Mouse (Mus musculus) frontal cortex, postnatal 14 days (tissue): ENCODE results near the gene Efr3b.

Experiments used
- DNase-seq, 2 experiments: peaks; one replicate each; pipeline ENCODE4 v3.0.0; 2022; ENCODE audit warnings: low spot score in 2 of 2

The Efr3b gene

DNA sequence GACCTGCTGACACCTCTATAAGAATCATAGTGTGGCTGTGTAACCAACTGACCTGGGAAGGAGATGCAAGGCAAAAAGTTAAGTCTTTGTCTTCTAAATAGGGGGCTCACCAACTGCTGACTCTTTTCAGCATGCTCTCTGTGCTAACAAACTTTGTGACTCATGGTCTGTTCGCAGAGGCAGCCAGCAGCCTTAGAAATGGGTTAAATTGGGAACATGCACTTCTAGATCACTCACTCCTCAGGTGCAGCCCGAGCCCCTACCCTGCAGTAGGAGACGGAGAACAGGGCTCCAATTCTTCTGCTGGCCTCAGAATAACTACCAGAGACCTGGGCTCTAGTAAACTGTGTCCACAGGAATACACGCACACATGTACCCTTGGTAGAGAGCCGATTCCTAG is 1.2 kb downstream of the Efr3b start:
- DNase-seq: no peak

GRCm38 (mm10) chr12:4036157-4036556 is 2.6 kb downstream of the Efr3b start:
- DNase-seq: no peak

DNA sequence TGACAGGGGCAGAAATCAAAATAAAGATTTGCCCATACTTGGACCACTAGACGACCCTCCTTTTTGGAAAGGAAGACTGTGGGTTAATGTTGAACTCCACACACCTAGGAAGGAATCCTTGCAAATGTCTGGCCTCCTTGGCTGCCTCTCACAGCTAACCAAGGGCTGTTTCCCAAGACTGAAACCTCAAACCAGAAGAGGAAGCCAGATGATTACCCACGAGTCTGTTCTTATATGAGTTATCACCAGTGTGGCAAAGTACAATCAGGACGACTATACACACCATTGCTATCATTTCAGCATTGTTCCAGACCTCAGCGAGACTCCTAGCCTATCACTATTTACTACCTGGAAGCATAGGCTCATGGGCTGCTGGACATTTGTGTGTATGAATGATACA is 9.7 kb downstream of the Efr3b start:
- no peak for DNase-seq

DNA sequence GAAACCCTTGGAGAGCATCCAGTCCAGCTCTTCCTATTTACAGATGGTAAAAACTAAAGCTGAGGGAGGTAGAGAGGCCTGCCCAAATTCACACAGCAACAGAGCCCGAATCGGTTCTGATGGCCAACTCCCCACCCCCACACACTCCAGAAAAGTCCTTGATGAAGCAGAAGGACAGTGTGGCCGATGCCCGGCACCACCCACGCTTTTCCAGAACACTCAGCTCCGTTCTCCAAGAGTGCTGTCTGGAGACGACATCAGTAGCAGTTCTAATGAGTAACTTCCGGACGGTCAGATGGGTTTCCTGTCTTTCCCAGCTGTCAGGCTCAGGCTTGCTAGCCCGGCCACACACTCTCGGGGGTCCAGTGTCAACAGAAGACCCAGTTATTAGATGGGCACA is 10.2 kb downstream of the Efr3b start:
- DNase-seq: no peak

GRCm38 (mm10) chr12:4024356-4024755 is 14.4 kb downstream of the Efr3b start:
- no peak for DNase-seq

GRCm38 (mm10) chr12:4023501-4023900 is 15.2 kb downstream of the Efr3b start:
- DNase-seq: no peak

GRCm38 (mm10) chr12:4022845-4023244 is 15.9 kb downstream of the Efr3b start:
- DNase-seq: no peak

- no peak for DNase-seq
Observed at GRCm38 (mm10) chr12:4020505-4020904, 18.2 kb downstream of the Efr3b start.

- DNase-seq: no peak
Observed at GRCm38 (mm10) chr12:4016321-4016720, 22.4 kb downstream of the Efr3b start.

GRCm38 (mm10) chr12:4015741-4016140 is 23.0 kb downstream of the Efr3b start:
- no peak for DNase-seq

- no peak for DNase-seq
Observed at GRCm38 (mm10) chr12:4015255-4015654, 23.5 kb downstream of the Efr3b start.

- no peak for DNase-seq
Observed at GRCm38 (mm10) chr12:4011715-4012114, 27.0 kb downstream of the Efr3b start.

- no peak for DNase-seq
Observed at GRCm38 (mm10) chr12:4011301-4011700, 27.4 kb downstream of the Efr3b start.

- no peak for DNase-seq
Observed at GRCm38 (mm10) chr12:4008731-4009130, 30.0 kb downstream of the Efr3b start.

DNA sequence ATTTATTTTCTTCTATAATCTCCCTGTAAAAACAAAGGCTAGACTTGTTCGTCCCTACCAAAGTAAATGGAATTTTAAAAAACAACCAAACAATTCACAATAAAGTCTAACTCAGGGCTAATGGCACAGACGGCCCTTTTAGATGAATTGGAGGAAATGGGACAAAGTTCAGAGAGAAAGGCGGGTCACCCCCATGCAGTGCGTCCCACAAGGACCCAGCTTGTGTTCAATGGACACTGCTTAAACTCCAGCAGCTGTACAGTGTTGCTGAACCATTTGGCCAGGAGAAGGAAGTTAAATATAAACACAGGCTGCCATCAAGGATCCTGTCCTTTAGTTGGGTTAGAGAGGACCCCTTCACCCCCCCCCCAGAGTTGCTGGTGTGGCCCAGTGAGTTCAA is 30.9 kb downstream of the Efr3b start:
- DNase-seq: no peak

DNA sequence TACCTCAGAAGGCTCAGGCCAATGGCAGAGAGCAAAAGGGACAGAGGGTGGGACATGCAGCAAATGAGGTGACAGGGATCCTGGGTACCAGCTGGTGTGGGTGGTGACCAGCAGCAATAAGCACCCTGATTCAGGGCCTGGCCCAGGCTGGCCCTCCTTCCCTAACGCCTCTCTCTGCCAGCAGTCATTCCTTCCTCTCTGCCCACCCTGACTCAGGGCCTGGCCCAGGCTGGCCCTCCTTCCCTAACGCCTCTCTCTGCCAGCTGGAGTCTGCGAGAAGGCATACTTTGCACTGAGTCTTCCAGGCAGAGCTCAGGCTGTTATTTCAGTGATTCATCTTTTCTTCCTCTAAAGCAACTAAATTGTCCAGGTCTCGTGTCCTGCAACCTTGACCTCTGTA is 31.5 kb downstream of the Efr3b start:
- no peak for DNase-seq

DNA sequence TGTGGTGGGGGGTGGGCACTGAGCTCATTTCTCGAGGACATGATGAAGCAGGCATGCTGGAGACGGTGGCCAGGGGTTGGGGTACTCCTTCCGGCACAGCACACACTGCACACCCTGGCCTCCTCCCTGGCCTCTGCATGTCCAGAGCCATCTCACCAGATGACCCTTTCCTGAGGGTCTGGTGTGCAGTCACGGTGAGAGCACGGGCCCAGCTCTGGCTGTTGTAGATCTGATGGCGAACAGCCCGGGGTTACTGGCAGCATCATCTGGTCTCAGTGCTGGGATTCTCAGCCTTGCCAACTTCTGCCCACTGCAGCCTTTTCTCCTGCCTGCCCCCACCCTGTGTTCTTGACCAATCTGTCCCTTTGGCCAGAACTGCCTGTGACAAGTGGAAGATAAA is 32.6 kb downstream of the Efr3b start:
- DNase-seq: no peak

DNA sequence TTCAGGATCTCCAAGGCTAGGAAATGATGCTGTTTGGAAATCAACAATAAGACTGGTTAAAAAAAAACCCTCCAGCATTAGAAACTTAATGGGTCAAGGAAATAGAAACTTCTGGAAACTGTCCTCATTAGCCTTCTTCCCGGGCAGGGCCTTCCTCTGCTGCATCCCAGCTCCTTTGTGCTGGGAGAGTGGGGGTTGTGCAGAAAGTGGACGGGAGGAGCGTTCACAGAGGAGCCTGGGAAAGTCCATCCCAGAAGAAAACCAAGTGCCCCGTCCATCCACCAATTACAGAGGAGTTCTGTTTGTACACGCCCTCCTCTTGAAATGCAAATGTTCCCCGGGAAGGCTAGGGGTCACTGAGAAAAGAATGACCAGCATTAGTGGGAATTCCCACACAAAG is 34.1 kb downstream of the Efr3b start:
- DNase-seq: no peak

DNA sequence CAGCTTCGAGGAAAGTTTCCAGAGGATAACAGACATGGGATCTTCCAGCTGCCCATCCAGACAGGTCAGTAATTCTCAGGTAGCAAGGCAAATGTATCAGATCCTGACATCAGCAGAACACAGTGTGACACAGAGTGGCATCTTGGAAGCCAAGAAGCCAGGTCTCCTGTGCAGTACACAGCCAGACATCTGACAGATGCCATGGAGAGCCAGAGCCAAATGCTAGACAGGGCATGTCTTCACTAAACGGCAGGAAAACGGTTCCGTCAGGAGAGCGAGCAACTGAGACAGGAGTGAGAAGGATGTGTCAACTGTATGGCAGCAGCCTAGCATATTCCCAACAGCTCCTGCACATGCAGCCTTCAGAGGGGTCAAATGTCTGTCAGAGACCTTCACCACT is 38.3 kb downstream of the Efr3b start:
- no peak for DNase-seq

GRCm38 (mm10) chr12:3996749-3997148 is 42.0 kb downstream of the Efr3b start:
- no peak for DNase-seq

- no peak for DNase-seq
Observed at GRCm38 (mm10) chr12:3991047-3991446, 47.7 kb downstream of the Efr3b start.

- no peak for DNase-seq
Observed at GRCm38 (mm10) chr12:3989943-3990342, 48.8 kb downstream of the Efr3b start.

DNA sequence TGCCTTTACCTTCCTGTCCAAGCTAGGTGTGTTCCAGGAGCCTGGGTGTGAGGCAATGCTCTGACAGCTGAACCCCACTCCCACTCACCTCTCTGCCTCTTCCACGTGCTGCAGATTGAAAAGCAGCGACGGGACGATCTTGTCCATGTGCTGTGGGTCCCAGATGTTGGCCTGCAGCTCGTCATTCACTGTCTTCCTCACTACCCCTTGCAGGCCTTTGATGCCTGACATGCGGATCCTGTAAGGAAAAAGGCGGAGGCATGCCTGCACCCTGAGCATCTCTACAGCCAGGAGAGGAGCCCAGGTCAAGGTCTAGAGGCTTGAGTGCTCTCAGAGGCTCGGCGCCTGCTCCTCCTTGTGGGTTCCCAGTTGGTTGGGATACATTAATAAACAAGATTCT is 54.3 kb downstream of the Efr3b start:
- DNase-seq: no peak

GRCm38 (mm10) chr12:3983736-3984135 is 55.0 kb downstream of the Efr3b start:
- peak in 1 of 2 experiments; percentile 86 for DNase-seq

DNA sequence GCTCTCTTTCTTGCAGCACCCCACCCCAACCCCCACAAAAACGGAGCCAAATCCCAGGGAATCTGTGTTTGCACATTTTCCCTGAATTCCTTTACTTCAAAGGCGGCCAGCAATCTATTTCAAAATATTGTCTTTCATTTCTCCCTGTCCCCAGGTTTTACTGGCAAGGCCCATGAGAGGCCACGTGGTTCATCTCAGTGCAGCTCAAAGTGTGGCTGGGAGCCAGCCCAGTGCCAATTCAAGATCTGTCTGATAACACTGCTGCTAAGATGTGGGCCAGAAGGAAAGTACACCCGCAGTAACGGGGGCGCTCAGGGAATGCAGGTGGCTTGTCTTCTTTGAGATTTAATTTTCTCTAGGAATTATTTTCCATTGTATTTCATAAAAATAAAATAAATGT is 56.5 kb downstream of the Efr3b start:
- no peak for DNase-seq
